Mouse (Mus musculus): Measurements from ENCODE around the gene Prrg2. TPM values are rescaled to one million over a fixed set of nuclear protein-coding genes. Genes with fewer than 3 reads are reported as not detected.
A peak's percentile ranks its signal among the peaks of the same experiment; 100 is the strongest.

The Prrg2 gene
- polyA plus RNA-seq, 1 experiment: 3.0 TPM

DNA sequence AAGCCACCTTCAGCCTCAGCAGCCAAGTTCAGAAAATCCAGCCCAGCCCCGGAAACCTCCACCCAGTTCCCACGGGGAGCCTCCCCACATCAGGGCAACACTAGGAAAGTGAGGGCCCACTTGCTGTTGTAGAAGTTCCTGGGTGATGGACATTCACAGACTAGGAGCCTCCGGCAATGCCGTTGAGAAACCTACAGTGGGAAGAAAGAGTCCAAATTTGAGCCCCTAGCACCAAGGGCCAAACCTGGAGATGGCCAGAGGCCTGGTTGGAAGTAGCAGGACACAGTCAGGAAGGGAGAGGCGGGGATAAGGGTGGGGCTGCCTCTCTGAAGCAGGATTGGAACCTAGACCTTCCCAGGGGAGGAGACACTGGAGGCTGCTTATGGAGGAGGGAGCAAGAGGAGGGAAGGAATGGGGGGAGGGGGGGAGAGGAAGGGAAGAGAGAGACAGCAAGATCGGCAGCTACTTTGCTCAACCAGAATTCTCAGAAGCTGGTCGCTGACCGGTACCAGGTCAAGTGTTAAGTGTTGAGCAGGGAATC, 43.4 kb downstream of the Prrg2 start:
- Histone ChIP-seq H3K9me3 (ENCODE audit: control insufficient read depth, low read length) (no peaks in the 10 kb centered on the region), H3K4me3 (replicated peaks) (no peak overlapping the region), H3K4me1 (ENCODE audit: control insufficient read depth) (peaks cover 45% of the 10 kb centered on the region), H3K27me3 (ENCODE audit: control insufficient read depth) (peaks cover 39% of the 10 kb centered on the region), H3K36me3 (ENCODE audit: control insufficient read depth) (peaks cover 3% of the 10 kb centered on the region)
- TF ChIP-seq TAL1 (IDR thresholded peaks at IDR 0.05; ENCODE audit: low read length): no peak
- TF ChIP-seq GATA1 (IDR thresholded peaks at IDR 0.05; ENCODE audit: low read length): no peak

- H3K4me3 ChIP-seq (replicated peaks): peak within 1 kb of the TSS; percentile 87
- TF ChIP-seq GATA1 (IDR thresholded peaks at IDR 0.05; ENCODE audit: low read length) (0 out of 2 replicates have a peak, but pooled peaks have one; percentile 21), TAL1 (IDR thresholded peaks at IDR 0.05; ENCODE audit: low read length) (no peak)
- H3K9me3 ChIP-seq (ENCODE audit: control insufficient read depth, low read length): no peaks in the 10 kb centered on the region
- H3K27me3 ChIP-seq (ENCODE audit: control insufficient read depth): peaks cover 39% of the 10 kb centered on the region
- H3K4me1 ChIP-seq (ENCODE audit: control insufficient read depth): peaks cover 61% of the 10 kb centered on the region
- H3K36me3 ChIP-seq (ENCODE audit: control insufficient read depth): peaks cover 20% of the 10 kb centered on the region
Observed at GRCm38 (mm10) chr7:45017242-45018061, 45.0 kb downstream of the Prrg2 start, which contains the start of gene Rras. Rras (plus strand) TSS chr7:45017961.

DNA sequence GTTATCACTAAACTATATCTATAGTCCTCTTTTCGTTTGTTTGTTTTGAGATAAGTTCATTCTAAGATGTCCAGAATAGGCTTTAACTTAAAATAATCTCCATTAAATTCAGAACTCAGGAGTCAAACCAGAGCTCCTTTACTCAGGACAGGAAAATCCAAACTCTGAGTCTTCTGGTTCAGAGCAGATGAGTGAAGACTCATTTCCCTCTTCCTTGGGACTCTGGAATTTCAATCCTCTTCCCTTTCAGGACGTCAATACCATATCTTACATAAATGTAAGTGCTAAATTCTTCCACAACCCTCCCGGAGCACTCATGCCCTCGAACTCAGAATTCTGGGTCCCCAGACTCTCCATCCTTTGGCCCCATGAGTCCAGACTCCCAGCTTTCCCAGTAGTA, 45.7 kb downstream of the Prrg2 start:
- H3K4me1 ChIP-seq (ENCODE audit: control insufficient read depth): peaks cover 68% of the 10 kb centered on the region
- H3K4me3 ChIP-seq (replicated peaks): peak overlapping the region; percentile 87
- H3K9me3 ChIP-seq (ENCODE audit: control insufficient read depth, low read length): no peaks in the 10 kb centered on the region
- TF ChIP-seq GATA1 (IDR thresholded peaks at IDR 0.05; ENCODE audit: low read length) (no peak), TAL1 (IDR thresholded peaks at IDR 0.05; ENCODE audit: low read length) (no peak)
- H3K27me3 ChIP-seq (ENCODE audit: control insufficient read depth): peaks cover 38% of the 10 kb centered on the region
- H3K36me3 ChIP-seq (ENCODE audit: control insufficient read depth): peaks cover 26% of the 10 kb centered on the region

DNA sequence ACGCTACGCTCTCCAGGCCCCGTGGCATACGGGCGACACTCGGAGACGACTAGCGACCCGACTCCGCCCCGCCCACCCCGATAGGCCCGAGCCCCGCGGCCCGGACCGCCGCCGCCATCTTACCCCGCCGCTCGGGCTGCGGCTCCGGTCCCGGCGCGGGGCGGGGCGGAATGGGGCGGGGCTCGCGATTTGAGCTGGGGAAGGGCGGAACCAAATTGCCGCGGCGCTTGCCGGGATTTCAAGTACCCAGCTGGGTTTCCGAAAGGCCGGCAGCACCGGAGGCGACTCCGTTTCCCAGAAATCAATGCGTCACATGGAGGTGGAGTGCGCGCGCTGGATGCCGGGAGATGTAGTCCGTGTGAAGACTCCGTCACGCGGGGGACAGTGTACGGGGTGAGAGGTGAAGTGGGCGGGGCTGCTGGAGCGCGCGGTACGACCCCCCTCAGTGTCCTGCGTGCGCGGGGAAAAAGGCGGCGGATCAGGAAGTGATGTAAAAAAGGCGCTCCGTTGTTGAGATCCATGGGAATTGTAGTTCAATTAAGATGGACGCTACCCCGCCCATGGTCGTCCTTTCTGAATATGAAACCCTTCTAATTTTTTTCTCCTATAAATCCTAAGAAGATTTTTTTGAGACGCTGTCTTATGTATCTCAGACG, 46.4 kb downstream of the Prrg2 start, which contains the start of gene Scaf1:
TSS of gene Scaf1 (minus strand) at position 407 of the 656 bp plus-strand sequence.
- Histone ChIP-seq H3K4me1 (ENCODE audit: control insufficient read depth) (peaks cover 73% of the 10 kb centered on the region), H3K36me3 (ENCODE audit: control insufficient read depth) (peaks cover 33% of the 10 kb centered on the region), H3K9me3 (ENCODE audit: control insufficient read depth, low read length) (no peaks in the 10 kb centered on the region), H3K4me3 (replicated peaks) (peak within 1 kb of the TSS; percentile 87), H3K27me3 (ENCODE audit: control insufficient read depth) (peaks cover 32% of the 10 kb centered on the region)
- TF ChIP-seq TAL1 (IDR thresholded peaks at IDR 0.05; ENCODE audit: low read length) (no peak), GATA1 (IDR thresholded peaks at IDR 0.05; ENCODE audit: low read length) (no peak)

- TF ChIP-seq GATA1 (IDR thresholded peaks at IDR 0.05; ENCODE audit: low read length): no peak
- no peak for TF ChIP-seq TAL1 (IDR thresholded peaks at IDR 0.05; ENCODE audit: low read length)
- H3K4me3 ChIP-seq (replicated peaks): peak overlapping the region; percentile 87
- H3K36me3 ChIP-seq (ENCODE audit: control insufficient read depth): peaks cover 39% of the 10 kb centered on the region
- H3K9me3 ChIP-seq (ENCODE audit: control insufficient read depth, low read length): no peaks in the 10 kb centered on the region
- H3K27me3 ChIP-seq (ENCODE audit: control insufficient read depth): peaks cover 26% of the 10 kb centered on the region
- H3K4me1 ChIP-seq (ENCODE audit: control insufficient read depth): peaks cover 74% of the 10 kb centered on the region
Observed at GRCm38 (mm10) chr7:45015344-45015956, 47.0 kb downstream of the Prrg2 start.

DNA sequence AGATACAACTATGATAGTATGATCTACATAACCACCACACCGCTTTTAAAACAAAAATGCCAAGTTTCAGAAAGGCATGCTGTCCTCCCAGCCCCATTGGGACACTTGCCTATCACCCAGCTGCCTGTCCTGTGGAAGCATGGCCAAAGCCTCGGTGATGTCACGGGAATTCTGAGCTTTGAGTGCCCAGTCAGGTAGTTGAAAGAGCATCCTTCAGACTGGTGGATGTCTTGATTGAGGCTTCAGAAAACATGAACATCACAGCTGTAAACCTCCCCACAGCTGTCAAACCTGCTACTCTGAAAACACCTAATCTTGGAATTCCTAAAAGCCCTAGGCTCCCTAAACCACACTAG, 48.4 kb downstream of the Prrg2 start:
- TF ChIP-seq GATA1 (IDR thresholded peaks at IDR 0.05; ENCODE audit: low read length): no peak
- no peak for TF ChIP-seq TAL1 (IDR thresholded peaks at IDR 0.05; ENCODE audit: low read length)
- Histone ChIP-seq H3K4me3 (replicated peaks) (peak overlapping the region; percentile 8), H3K9me3 (ENCODE audit: control insufficient read depth, low read length) (no peaks in the 10 kb centered on the region), H3K27me3 (ENCODE audit: control insufficient read depth) (peaks cover 12% of the 10 kb centered on the region), H3K4me1 (ENCODE audit: control insufficient read depth) (peaks cover 84% of the 10 kb centered on the region), H3K36me3 (ENCODE audit: control insufficient read depth) (peaks cover 53% of the 10 kb centered on the region)

- Histone ChIP-seq H3K4me3 (replicated peaks) (peak overlapping the region; percentile 8), H3K9me3 (ENCODE audit: control insufficient read depth, low read length) (peaks cover under 1% of the 10 kb centered on the region), H3K36me3 (ENCODE audit: control insufficient read depth) (peaks cover 58% of the 10 kb centered on the region), H3K4me1 (ENCODE audit: control insufficient read depth) (peaks cover 80% of the 10 kb centered on the region), H3K27me3 (ENCODE audit: control insufficient read depth) (peaks cover 7% of the 10 kb centered on the region)
- TF ChIP-seq GATA1 (IDR thresholded peaks at IDR 0.05; ENCODE audit: low read length): no peak
- no peak for TF ChIP-seq TAL1 (IDR thresholded peaks at IDR 0.05; ENCODE audit: low read length)
Observed at GRCm38 (mm10) chr7:45013366-45014095, 48.9 kb downstream of the Prrg2 start.

DNA sequence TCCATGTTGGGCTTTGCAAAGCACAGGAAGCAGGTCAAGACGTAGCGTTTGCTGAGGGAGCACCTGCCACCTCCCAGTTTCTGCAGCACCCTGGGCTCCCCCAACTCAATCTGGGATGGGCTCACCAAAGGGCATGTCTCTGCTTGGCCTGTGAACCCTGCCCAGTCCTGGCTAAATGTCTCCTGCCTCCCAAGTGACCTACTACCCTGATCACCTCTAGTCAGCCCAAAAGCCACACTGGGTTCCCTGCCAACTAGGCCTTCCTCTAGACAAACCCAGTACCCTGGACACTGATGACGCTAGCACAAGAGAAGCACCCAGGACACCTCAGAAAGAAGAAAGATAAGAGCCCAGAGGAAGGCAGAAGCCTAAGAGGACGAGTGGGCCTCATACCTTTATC, 49.7 kb downstream of the Prrg2 start:
- peaks cover 73% of the 10 kb centered on the region for H3K4me1 ChIP-seq (ENCODE audit: control insufficient read depth)
- peaks cover 7% of the 10 kb centered on the region for H3K9me3 ChIP-seq (ENCODE audit: control insufficient read depth, low read length)
- H3K27me3 ChIP-seq (ENCODE audit: control insufficient read depth): no peaks in the 10 kb centered on the region; the same call in 1 of the 2 replicates
- no peak overlapping the region for H3K4me3 ChIP-seq (replicated peaks)
- peaks cover 65% of the 10 kb centered on the region for H3K36me3 ChIP-seq (ENCODE audit: control insufficient read depth)
- TF ChIP-seq GATA1 (IDR thresholded peaks at IDR 0.05; ENCODE audit: low read length): no peak
- TF ChIP-seq TAL1 (IDR thresholded peaks at IDR 0.05; ENCODE audit: low read length): no peak
